Mouse (Mus musculus) embryo, embryonic 9.5 days (tissue): ENCODE measurements around the gene Fcho2.
"Not testable (repeated sequence)": the region's sequence is repeated elsewhere in the genome, so short reads cannot be mapped to it uniquely, and the experiment has no call there.

Experiments
- DNase-seq: peaks from one replicate; pipeline ENCODE4 v3.0.0-alpha.2; 2017; ENCODE audit errors: extremely low spot score

The Fcho2 gene

DNA sequence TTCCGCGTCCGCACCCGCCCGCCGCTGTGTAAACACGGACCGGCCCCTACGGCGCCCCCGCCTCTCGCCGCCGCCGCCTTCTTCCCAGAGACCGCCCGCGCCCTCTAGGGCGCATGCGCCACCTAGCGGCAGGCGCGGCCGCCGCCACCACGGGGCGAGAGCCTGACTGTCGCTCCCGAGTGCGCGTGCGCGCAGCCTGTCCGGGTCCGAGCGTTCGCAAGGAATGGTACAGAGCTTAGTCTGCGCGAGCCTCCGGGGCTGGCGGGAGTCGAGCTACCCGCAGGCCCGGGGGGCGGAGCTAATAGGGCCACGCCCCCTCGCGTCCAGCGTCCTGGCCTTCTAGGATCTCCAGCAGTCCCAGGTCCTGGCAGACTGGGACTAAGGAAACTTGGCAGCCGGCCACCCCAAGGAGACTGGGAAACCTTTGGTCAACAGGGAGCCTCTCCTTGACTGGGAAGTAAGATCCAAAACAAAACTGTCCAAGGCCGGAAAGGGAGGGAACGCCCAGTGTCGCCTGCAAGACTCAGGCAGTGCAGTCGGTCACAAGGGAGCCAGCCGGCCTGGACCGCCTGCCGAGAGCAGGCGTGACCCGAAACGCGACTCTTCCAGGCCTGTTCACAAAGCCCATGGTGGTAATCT lies at the start of gene Fcho2:
Fcho2 (minus strand) TSS at position 303 of the 639 bp plus-strand sequence.
- DNase-seq: peak; percentile 98

DNA sequence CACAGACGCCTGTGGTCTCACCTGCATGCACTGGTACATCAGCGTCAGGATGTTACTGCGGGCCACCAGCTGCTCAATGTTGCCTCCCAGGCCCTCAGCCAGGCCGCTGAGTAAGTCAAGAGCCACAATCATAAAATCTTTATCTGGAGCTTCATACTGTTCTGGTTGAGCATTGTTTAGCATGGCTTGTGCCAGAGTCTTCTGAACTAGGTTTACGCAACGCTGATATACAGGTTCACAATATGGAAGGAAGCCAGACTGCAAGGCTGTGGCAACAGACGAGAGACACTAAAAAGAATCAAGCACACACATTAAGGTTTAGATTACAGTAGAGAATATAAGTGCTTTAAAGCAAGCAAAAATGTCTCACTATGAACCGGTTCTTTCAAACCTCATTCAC lies 40.0 kb upstream of the Fcho2 start:
- DNase-seq: no peak

DNA sequence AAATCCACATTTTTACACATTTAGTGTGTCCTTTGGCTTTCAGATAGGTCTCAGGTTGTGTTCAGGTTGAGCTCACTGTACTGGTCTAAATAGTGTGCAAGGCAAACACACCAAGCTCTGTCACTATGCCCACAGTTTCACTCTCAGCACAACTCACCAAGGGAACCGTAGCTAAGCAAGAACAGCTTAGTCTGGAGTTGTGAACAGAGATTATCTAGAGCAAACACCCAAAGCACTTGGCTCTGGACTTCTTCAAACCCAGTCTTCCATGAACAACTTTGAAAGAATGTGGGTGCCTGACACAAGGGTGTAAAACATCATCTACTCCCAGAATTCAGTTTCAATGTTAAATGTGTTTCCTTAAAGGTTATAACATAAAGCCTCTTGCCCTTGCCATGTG lies 30.5 kb upstream of the Fcho2 start:
- no peak for DNase-seq

DNA sequence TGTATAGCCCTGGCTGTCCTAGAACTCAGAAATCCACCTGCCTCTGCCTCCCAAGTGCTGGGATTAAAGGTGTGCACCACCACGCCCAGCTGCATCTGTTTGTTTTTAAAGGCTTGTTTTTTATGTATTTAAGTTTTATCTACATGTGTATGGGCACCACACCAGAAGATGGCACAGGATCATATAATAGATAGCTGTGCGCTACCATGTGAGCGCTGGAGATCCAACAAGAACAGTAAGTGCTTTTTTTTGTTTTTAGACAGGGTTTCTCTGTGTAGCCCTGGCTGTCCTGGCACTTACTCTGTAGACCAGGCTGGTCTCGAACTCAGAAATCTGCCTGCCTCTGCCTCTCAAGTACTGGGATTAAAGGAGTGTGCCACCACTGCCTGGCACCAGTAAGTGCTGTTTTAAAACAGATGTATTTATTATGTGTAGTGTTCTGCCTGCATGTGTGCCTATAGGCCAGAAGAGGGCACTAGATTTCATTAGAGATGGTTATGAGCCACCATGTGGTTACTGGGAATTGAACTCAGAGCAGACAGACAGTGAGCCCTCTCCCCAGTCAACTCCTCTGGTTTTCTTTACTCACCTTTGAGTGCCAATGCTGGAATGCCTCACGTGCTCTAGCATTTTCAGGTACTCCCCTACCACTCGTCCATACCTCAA lies 21.3 kb upstream of the Fcho2 start:
- DNase-seq: no peak

DNA sequence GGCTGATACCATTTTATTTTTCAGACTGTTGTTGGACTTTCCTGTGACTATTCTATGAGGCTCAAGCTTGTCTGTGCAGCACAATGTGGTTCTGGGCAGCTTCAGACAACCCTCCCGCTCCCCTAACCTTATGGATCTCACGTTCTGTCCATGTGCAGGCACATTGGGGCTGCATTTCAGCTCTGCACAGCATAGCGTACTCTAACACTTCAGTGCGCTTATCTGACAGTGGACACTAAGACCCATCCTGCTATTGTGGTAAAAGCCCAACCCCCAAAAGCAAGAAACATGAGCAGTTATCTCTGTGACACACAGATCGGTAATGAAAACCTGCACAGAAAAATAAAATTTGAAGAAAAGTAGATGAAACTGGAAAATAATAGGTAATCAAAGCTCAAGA lies 20.5 kb upstream of the Fcho2 start:
- DNase-seq: no peak

DNA sequence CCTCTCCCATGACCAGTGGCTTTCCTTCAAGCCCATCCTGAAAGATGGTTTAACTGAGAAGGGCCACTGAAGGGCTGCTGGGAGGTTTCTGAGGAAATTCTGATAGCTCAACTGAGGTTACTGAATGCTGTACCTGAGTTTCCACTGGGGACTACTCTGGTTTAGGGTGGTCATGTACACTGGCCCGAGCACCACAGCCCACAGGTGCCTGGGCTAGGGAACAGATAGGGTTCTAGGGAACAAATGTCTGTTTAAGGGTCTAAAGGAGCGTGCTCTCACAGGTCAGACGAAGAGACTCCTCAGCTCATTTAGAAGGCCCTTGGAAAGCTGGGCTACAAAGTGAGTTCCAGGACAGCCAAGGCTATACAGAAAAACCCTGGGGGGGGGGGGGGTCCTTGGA lies 19.5 kb upstream of the Fcho2 start:
- DNase-seq: no peak

DNA sequence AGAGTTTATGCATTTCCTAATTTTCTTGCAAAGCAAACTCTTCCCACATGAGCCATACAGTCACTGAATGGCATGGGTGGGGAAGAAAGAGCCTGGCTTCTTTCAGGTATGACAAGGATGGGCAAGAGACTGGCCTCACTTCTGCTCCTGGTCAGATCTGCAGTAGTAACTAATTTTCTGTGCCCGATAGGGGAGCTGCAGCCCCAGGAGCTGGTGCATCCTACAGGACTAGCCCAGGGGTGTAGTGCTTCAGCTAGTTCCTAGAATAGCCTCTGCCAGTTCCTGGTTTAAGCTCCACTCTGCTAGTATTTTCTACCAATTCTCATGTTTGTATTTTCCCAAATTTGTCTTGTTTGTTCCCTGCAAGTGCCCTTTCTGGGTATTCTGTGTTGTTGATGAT lies 18.9 kb upstream of the Fcho2 start:
- no peak for DNase-seq

DNA sequence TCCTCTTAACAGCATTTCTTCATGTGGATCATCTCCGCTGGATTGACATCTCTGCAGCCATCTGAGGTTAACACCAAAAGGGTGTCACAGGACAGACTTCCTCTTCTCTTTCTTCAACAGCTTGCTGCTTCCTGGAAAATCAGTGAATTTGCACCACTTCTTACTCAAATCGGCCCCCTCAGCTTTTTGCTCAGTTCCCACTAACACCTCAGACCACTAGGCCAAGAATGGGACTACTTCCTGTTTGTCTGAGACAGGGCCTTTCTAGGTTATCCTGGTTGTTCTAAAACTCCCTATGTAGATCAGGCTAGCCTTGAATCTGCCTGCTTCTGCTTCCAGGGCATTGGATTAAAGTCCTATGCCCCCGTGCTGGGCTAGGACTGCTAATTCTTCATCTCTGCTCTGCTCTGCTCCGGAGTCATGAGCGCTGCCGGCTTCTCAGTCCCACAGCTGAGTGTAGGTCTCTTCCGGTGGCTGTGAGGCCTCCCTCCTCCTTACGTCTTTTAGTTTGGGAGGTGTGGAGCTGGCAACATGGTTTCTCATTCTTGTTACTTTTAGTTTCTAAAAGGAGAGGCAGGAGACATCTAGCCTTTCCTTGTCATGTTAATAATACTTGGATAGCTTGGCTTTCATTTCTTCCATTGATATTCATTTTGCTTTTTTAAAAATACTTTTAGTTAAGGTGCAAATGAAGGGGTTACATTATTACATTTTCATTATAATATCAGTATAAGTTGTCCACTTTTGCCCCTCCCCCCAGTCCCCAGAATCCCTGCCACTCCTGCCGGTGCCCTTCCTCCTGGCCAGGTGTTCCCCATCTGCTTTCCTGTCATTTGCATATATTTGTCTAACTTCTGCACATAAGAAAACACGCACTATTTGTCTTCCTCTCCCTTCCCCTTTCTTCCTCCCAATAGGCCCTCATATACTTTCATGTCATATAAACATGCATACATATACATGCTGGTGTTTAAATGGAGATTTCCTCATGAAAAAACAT lies 17.5 kb upstream of the Fcho2 start:
- no peak for DNase-seq

DNA sequence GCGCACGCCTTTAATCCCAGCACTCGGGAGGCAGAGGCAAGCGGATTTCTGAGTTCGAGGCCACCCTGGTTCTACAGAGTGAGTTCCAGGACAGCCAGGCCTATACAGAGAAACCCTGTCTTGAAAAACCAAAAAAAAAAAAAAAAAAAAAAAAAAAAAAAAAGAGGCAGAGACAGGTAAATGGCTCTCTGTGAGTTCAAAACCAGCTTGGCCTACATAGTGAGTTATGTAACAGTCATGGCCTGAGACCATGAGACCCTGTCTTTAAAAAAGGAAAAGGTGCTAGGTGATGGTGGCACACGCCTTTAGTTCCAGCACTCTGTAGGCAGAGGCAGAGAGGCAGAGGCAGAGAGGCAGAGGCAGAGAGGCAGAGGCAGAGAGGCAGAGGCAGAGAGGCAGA lies 13.8 kb upstream of the Fcho2 start:
- DNase-seq: not testable (repeated sequence)

DNA sequence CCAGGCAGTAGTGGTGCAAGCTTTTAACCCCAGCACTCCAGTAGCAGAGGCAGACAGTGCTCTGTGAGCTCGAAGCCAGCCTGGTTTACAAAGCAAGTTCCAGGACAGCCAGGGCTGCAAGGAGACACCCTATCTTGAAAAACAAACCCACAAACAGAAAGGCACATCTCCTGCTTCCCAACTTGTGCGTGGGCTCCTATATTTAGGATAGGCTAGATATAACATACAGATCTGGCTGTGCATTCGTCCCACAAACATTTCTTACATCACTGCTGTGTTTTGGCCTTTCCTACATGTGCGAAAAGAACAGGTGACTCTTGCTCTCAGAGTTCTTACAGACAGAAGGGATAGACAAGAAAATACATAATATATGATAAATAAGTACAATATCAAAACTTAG lies 10.3 kb upstream of the Fcho2 start:
- DNase-seq: no peak

DNA sequence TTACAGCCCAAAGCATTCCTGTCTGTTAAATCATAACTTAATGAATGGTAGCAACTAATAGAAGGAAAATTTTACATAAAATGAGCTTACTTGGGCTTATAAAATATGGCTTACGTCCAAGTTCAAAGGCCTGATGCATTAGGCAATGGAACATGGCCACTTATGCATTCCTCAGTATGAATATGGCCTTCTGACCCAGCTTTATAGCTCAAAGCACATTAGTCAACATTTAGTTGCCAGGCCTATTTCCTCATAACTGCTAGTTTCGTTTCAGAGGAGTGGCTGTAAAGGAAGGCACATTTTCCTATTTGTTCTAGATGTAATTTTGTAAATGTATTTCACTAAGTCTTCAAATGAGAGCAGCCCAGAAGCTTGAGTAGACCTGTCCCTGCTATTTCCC lies 3.8 kb upstream of the Fcho2 start:
- no peak for DNase-seq

DNA sequence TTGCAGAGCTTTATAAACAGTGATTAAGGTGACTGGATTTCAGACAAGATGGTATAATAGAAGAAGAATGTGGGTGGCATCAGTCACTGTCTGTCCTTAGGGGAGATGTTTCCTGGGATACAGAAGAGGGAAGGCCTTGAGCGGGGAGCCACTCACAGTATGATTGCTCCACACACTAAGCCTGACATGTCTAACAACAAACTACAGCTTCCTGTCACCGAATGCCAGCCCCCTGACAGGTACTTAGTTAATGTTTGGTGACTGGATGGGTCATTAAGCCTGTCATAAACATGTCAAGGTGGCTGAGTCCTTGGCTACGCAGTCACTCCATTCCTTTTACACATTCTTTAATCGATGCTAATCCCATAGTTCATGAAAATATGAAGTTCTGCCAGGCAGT lies 3.0 kb upstream of the Fcho2 start:
- DNase-seq: no peak

DNA sequence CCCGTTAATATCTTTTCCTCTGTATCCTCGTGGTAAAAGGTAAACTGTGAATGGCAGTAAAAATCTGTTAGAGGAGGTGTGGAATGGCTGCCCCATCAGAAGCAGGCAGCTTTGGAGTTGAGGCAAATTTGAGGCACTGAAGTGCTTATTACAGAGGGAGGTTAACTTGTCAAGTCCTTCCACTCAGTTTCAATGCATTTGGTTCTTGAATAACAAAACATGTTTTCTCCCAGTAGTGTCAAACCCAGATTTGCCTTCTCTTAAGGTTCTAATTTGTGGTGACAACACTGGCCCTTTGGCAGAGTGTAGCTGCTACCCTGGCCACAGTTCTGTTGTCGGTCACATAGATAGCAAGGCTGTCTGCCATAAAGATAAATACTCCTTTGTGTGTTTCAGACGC lies 2.5 kb upstream of the Fcho2 start:
- no peak for DNase-seq

DNA sequence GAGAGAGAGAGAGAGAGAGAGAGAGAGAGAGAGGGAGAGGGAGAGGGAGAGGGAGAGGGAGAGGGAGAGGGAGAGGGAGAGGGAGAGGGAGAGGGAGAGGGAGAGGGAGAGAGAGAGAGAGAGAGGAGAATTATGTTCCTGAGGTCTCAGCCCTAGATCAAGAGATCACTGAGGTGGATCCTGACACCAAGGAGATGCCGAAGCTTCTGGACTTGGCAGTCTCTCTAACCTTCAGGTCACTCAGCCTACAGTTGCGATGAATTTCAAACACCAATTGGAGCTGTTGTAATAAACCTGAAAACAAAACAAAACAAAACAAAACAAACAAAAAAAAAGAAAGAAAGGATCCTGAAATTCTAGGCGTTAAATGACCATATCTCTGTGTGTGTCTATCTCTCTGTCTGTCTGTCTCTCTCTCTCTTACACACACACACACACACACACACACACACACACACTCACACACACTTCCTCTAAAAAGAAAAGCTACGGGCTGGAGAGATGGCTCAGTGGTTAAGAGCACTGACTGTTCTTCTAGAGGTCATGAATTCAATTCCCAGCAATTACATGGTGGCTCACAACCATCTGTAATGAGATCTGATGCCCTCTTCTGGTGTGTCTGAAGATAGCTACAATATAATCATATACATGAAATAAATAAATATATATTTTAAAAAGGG lies 1.9 kb upstream of the Fcho2 start:
- not testable (repeated sequence) for DNase-seq

DNA sequence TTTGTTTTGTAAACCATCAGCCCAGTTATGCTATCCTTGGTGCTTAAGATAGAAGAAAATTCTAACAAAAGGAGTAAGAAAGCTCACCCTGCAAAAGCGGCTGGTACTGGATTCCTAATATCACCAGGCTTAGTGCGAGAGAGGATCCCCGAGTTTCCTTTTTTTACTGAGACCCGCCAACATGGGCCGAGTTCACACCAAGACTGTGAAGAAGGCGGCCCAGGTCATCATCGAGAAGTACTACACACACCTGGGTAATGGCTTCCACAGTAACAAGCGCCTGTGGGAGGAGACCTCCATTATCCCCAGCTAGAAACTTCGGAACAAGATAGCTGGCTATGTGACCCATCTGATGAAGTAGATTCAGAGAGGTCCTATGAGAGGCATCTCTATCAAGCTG lies 1.3 kb upstream of the Fcho2 start:
- no peak for DNase-seq

DNA sequence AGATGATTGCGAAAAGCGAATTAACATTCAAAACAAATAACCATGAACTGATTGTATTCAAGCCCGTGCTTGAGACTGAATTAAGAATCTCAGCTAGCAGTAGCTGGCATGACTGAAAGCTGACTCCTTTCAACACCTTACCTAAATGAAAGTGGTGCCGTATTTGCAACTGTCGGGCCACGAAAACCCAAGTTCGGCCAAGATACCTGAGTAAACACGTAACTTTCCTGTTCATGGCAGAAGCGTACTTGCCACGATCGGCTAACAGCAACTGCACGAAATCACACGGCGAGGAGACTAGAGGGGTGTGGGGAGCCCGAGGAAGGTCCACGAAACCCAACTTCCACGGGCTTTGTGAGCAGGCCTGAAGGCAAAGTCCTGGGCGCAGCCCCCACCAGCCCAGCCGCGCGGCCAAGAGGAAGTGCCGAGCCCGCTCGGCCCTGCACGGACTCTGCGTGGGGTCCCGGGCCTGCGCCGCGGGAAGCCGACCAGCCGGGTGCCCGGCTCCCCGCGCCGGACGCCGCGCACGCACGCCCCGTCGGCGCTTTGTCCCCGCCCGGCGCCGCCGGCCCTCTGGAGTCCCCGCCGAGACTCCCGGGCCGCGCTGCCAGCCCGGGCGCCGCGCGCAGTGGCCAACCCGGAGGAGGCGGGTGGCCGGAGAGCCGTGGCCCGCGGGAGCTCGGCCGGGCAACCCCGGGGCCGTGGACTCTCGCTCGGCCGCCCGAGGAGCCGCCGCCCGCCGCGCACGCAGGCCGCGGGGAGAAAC lies 791 bp downstream of the Fcho2 start:
- DNase-seq: peak; percentile 56

DNA sequence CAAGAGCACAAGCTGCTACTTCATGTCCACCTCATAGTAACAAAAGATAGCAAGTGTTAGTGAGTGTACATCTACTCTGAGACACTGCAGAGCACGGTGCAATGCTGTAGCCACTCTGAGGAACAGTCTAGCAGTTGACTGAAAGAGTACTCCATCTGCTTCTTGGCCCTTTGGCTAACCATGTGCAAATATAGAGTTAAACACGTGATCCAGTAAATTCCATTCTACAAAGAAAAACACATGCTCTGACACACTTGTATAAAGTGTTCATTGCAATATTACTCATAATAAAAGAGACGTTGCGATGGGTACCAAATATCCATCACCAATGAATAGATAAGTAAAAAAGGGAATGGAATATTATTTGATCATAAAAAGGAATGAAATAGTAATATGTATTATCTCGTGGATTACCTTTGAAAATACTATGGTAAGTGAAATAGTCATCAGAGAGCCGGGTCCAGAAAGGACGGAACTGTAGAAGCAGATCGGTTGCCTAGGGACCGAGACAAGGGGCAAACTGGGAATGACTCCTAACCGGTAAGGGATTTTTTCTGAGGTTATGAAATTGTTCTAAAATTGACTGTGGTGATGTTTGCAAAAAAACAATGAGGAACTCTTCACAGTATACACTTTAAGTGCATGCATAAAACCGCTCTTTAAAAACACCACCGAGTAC lies 1.5 kb downstream of the Fcho2 start:
- DNase-seq: no peak

DNA sequence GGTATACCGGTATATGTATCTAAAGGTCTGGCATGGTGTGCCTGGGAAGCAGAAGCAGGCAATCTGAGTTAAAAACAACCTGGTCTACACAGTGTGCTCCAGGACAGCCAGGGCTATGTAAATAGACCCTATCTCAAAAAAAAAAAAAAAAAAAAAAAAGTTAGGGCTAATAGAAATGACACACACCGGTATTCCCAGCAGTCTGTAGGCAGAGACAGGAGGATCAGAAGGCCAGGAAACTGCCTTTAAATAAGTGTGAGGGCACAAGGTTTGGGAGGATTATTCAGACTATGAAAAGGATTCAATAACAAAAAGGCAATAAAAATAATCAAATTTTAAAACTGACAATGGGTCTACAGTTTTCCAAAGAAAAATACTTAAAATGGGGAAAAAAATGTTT lies 2.1 kb downstream of the Fcho2 start:
- no peak for DNase-seq

DNA sequence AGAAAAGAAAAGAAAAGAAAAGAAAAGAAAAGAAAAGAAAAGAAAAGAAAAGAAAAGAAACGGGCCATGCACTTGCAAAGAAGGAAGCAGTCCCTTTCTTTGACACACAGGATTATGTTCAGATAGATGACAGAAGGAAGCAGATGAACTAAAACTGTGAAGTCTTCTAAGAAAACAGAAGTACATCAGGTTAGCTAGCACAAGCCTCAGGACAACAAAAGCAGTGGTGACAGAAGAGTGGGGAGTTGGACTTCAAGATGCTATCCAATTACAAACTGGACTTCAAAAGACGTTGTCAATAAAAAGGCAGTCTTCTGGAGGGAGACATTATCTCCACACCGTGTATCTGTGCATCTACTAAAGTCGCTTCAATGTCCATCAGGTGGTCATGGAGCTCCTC lies 3.0 kb downstream of the Fcho2 start:
- DNase-seq: no peak

DNA sequence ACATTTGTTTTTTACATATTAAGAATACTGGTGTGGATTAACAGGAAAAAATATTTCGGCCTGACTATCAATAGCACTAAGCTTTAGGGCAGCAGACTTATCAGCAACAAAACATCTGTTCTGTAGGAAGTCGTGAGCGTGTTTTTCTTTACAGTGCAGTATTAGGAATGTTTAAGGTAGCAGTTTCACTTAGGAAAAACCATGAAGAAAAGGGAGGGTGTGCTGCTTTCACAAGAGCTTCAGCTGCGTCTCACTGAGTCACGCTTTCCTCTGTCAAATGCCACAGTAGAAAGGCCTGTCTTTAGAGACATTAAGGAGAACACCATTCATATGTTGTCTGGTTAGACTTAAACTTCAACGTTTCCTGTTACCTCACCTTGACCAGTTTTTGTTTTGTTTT lies 5.1 kb downstream of the Fcho2 start:
- no peak for DNase-seq

DNA sequence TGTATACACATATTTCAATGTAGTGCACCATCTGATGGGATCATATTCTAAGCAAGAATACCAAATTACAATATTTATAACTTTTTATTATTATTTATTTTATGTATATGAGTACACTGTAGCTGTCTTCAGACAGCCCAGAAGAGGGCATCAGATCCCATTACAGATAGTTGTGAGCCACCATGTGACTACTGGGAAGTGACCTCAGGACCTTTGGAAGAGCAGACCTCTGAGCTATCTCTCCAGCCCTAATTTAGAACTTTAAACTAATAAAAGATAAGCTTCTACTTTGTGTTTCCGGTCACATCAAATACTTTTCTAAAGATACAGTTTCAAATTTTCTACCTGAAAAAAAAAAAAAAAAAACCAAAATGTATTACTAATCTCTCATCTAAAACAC lies 6.2 kb downstream of the Fcho2 start:
- no peak for DNase-seq
